Mouse (Mus musculus) ovary, postnatal 10 days (tissue): ENCODE data around the gene Msln.

Source experiments
- DNase-seq: peaks from one replicate; pipeline ENCODE4 v3.0.0; 2022; ENCODE audit warnings: low spot score

The Msln gene

DNA sequence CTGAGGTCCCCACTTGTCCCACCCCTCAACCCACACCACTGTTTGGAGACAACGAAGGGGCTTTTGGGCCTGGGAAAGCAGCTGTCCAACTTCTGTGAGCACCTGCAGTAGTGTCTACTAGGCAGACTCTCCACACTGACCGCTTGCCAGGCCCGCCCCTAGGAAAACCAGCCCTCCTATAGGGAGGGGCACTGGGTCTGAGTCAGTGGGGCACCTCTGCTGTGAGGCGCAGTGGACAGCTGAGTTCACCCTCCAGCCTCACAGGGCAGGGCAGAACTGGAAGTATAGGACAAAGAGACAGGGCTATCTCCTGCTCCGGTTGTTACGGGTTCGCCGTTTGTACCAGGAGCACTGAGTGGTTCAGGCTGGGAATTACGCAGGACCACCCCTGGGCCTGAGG lies at the start of gene Msln:
Msln (minus strand) TSS at position 138 of the 400 bp plus-strand sequence.
- no peak for DNase-seq

DNA sequence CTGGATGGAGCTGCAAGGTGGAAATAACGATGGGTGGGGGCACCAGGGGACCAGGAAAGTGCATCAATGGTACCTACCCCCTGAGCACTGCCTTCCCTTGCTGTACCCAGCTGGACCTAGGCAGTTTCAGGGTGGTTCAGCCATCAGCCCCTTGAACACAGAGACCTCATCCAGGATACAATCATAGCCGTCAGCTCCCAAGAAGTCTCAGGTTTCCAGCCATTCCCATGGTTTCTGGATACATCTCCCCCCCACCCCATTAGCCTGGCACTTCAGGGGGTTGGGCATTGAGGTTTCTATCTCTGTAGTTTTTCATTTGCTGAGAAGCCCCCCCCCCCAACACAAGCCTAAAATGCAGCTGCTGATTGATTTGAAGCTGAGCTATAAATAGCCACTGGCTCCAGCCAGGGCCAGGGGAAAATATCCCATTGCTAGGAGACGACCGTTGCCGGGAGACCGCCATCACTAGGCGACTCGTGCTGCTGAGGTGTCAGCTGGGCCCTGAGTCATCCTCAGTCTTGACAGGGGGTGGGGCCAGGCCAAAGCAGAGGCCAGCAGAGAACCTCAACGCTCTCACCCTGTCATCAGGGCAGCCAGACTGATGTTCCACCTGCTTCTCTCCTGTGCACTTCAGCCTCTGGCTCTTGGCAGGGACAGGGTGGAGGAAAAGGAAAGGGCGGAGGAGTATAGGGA lies 48.8 kb upstream of the Msln start:
- no peak for DNase-seq

DNA sequence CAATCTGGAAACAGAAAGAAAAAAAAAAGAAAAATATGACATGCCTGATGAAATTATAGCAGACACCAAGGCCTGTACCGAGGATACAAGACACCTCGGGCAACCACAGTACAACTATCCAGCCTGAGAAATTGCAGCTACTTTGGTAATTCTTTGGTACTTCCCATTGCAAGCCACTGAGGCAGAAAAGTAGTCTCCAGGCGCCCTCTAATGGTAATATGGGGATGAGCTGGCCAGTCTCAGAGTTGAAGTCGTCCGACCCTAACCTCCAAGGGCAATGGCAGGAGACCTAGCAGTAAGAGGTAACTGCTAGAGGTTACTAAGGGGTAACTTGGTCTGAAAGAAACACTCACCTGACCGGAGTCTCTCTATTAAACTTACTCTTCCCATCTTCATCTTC lies 46.9 kb upstream of the Msln start:
- no peak for DNase-seq

DNA sequence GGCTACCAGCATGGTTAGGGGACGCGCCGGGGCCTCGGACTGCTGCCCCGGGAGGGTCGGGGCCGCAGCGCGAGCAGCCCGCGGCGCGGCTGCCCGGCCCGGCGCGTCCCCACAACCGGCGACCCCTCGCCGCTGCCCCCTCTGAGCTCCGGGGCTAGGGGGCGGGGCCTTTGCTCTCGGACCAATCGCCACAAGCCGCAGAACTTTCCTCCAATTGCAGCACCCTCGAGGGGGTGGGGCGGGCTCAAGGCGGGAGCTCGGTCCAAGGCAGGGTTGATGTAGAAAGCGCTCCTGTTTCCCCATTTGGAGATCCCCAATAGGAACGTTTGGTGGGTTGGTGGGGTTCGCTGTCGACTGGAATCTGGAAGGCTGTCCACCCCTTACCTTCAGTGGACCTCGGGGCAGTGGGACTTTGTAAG lies 42.8 kb upstream of the Msln start, which contains the start of gene Metrn:
Metrn (minus strand) TSS at position 186 of the 419 bp plus-strand sequence.
- peak; percentile 72 for DNase-seq

DNA sequence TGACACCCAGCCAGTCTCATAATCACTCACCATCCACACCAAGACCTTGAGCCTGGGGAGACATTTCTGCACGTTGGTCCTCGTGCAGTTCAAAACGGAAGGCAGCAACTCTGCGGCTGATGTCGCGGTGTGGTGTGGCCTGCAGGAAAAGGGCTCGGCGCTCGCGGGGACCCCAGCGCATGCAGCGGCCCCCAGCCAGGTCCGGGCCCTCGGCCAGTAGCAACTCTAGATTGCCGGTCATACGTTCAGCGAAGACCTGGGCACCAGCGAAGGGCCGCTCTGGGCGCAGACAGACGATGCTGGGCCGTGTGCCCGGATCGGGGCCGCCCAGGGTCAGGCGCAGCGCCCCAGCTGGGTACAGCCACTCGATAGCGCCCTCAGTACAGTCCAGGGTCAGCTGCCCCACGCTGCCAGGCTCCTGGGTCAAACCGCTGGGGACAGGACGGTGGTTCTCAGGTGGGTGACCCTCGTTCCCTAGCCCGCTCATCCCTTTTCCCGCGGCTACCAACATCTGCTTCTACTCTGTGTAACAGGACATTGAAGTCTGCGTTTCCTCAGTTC lies 42.1 kb upstream of the Msln start:
- no peak for DNase-seq

DNA sequence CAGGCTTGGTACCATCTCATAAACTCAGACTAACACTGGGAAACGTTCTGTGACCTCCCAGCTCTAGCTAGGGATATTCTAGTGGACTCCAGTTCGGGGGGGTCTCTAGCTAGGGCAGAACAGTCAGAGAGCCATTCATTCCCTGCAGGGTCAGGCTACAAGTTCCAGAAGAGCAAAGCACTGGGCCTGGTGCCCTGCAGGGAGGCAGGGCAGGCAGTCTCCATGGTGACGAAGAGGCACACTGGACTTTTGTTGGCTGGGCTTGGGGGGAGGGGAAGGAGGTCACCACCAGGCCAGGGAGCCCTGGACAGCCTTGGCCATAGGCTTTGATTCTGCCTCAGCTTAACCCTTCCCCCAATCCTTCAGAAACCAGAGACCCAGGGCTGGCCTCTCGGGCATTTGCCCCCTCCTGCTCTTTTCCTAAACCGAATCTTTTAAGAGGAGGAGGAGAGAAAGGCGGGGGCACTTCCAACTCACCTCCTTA lies 41.5 kb upstream of the Msln start, which contains the start of gene AC134908.4:
AC134908.4 (minus strand) TSS at position 51 of the 484 bp plus-strand sequence.
- no peak for DNase-seq

DNA sequence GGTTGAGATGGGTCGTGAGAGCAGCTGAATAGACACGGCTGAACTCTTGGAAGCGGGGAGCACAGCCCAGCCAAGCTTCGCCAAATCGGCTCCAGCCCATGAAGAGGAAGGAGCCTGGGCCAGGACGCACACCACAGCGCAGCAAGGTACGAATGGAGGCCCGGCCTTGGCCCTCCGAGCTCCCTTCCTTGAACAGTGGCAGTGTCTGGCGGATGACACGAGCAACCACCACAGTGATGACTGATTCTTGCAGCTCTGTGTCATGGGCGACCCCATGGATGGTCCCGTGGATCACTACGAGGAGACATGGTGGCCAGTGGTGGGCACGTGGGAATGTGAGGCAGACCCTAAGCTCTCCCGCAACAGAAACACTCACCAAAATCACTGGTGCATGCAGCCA lies 40.8 kb upstream of the Msln start:
- DNase-seq = no peak

DNA sequence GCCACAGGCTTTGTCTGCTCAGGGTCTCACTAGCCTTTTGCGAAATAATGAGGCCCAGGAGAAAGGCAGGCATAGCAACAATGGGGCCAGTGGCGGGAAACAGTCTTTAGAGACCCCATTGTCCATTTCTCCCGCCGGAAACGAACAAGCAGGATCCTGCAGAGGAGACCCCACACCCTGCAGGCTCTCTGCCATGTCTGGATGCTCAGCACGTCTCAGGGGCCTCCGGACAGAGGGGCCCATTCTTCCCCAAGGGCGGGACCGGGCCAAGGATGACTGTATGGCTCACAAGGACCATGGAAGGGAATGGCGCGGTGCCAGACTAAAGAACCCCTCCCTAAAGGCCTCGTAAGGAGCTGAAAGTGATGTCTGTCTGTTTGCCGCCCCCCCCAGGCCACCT lies 40.0 kb upstream of the Msln start:
- DNase-seq = no peak

DNA sequence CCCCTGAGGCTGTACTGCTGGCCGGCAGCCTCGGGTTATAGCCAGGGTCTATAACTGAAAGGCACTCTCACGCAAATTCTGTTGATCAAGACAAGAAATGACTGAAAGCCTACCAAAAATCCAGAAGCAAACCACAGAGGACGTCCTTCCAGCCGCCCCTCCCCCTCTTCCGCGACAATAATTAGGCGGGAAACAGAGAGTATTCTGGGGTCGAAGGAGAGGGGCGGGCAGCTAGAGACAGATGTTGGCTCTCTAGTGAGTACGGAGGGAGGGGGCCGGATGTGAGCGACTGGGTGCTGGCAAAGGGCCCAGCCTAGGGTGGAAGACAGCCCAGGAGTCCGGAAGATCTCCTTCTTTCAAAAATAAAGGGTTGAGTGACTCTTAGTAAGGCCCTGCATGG lies 38.4 kb upstream of the Msln start, which contains the start of gene Fam173a:
Fam173a (minus strand) TSS at position 287 of the 400 bp plus-strand sequence.
- peak; percentile 62 for DNase-seq

DNA sequence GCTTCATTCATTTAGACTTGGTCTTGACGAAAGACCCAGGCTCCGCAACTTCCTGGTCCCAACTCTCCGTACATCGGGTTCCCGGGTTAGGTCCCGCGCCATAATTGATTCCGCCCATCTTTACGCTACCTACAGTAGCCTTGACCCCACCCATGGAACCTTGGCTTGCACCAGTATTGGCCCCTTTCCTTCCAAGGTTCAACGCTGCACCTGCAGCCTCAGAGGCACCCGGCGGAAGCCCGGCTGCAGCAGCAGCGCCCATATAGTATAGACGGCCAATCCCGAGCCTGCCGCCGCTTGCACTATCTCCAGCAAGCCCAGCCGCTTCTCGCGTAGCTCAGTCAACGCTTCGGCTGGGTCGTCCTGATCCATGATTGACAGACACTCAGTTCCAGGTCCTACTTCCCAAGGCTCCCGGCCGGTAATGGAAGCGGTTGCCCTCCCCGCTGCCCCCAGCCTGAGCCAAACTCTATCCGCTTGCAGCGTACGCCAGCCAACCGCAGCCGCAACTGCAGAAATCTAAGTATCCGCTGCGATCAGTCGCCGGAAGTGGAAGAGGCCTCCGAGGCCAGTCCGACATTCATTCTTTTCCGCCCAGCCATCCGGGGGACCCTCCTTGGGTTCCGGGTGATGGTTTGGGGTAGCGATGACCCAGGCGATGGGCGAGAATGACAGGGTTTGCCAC lies 37.8 kb upstream of the Msln start:
- DNase-seq = peak; percentile 88

DNA sequence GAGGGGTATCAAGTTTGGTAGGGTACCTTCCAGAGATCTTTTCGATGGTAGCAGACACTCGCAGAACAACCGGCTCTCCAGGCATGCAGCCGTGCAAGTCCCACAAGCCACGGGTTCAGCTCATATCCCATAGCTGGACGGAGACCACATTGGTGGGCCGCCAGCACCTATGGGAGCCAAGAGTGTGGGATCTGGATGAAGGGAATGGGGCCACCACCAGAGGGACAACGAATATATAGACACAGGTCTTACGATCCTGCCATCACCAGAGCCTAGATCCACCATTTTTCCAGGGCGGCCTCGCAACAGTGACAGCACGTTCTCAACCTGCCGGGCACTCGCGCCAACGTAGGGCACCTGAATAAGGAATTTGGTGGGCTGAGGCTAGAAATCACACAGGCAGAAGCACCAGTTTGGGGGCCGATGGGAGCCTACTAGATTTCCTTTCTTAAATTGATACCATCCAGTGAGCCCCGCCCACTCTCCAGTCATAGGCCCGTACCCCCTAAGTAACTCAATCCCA lies 37.2 kb upstream of the Msln start:
- DNase-seq = no peak

DNA sequence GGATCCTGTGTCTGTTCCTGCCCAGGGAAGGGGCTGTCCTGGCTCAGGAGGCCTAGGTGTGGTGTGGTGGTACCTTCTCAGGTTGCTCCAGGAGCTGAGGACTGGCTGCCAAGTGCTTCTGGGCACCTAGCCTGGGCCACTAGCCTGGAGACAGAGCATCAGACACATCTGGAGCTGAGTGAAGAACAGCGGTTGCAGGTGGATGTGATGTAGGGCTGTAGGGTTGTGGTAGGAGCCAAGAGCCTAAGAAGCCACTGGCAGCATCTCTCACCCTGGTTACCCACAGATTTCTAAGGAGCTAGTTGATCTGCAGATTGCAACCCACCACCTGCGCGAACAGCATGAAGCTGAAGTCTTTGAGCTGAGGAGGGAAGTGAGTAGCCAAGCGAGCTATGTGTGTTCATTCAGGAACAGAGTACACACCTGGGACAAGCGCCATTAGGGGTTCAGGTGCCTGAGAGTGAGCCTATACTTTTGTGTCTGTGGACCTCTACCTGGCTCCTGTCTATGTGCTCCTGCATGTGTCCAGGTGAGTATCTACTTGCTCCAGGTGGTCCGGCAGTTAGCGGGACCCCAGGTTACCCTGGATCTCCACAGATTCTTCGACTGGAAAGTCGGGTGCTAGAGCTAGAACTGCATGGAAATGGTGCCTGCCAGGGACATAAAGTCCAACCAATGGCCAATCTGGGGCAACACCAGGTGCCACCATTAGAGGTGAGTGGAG lies 32.8 kb upstream of the Msln start:
- DNase-seq = no peak

DNA sequence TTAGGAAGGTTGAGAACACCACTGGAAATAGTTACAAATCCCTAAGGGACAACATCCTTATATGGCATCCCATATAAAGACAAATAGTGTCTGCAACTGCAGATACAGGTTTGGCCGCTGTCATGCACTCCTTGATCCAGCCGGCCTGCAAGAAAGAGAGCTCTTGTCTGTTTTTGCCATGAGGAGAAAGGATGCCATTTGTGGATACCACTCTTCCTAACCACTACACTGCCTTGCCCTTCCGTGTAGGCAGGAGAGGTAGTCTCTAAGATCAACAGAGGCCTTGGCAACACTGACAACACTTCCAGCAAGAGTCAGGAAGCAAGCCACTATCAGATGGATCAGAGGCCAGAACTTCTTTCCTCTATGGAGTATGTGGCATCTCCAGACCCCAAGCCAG lies 32.1 kb upstream of the Msln start, which contains the start of gene Ccdc78:
Ccdc78 (plus strand) TSS at position 301 of the 400 bp plus-strand sequence.
- no peak for DNase-seq

DNA sequence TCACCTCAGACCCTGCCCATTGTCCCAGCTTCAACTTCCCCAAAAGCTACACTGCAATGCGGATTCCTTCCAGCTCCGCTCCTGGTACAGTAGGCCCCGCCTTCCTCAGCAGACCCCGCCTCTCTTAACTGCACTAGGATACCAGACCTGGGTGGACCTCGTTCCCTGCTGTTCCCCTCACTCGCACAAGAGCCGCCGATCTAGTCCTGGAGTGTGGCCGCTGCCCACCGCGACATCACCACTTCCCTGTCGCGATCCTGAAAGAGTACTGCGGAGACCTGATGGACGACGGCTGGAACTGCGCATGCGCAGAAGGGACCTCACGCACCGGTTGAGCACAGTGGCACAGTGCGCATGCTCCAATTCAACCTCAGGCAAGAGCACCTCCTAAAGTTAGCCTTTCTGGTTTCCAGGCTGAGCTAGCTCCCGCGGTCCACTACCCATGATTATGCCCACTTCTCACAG lies 31.1 kb upstream of the Msln start, which contains the start of gene Haghl:
Haghl (minus strand) TSS at position 393 of the 465 bp plus-strand sequence.
- peak; percentile 91 for DNase-seq

DNA sequence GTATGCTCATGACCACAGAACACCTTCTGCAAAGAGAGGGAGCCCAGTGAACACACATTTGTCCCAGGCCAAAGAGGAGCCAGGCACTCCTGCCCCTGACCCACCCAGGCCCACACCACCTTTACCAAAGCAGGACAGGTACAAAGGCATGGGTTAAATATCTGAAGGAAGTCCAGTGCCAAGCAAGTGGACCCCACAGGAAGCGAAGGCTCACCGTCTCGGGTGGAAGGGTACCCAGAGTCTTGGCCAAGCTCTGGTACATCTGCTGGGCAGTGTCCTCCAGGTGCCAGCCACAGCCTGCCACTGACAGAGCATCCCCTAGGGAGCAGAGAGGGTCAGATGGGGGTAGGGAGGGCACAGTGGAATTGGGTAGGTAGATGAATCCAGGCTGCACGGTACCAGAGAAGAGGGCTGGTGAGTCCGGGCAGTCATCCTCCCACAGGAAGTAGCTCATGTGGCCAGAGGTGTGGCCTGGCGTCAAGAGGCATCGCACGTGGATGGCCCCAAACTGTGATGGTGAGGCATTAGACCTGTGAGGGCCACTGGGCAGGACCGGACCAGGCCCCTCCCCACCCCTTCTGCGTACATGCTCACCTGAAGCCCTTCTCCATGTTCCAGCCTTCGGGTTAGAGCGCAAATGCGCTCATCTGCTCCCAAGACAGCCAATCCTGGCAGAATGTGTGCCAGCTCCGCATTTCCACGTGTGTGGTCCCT lies 29.8 kb upstream of the Msln start:
- DNase-seq = no peak

DNA sequence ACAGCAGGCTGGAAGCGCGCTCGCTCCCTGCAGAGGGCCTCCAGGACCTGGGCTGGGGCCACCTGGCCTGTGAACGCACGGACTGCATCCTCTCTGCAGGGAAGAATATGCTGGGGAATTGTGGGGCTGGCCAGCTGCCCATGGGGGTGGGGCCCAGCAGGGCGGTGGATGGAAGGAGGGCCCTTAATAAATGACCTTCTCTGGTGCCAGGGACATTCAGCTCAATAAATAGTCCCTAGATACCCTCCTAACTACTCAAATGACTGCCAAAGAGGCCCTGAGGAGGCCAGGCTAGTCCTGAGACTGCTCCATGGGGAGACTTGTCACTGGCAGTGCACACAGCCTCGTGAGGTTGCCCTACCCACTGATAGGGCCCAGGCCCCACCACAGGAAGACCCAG lies 28.9 kb upstream of the Msln start:
- no peak for DNase-seq

DNA sequence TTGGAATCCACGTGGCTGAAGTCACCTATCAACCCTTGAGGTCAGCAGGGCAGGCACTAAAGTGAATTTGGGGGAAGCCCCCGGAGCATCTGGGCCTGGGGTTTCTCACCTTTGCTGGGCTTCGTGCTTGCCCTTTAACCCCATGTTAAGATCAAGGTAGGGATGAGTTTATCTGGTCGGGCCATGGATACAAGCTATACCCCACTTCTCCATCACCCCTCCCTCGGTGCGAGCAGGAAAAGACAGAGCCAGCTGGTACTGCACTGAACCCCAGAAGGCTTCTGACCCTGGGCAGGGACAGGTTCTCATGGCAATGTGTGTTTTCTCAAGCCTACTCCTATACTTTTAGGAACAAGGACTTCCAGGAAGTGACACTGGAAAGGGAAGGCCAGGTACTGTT lies 27.2 kb upstream of the Msln start:
- DNase-seq = no peak

DNA sequence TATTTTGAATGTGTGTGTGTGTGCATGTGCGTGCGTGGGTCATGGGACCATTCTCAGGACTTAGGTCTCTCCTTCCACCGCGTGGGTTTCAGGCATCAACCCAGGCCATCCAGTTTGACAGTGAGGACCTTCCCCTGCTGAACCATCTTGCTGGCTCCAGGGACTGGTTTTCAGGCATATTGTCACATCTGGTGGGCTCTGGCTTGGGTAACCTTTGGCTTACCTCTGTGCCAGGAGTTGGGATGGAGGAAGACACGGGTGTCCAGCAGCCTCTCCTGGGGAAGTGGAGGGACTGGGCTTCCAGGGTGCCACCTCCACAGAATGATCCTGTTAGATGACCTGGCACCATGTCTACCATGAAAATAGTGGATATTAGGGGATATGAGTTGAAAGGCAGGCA lies 23.8 kb upstream of the Msln start:
- no peak for DNase-seq

DNA sequence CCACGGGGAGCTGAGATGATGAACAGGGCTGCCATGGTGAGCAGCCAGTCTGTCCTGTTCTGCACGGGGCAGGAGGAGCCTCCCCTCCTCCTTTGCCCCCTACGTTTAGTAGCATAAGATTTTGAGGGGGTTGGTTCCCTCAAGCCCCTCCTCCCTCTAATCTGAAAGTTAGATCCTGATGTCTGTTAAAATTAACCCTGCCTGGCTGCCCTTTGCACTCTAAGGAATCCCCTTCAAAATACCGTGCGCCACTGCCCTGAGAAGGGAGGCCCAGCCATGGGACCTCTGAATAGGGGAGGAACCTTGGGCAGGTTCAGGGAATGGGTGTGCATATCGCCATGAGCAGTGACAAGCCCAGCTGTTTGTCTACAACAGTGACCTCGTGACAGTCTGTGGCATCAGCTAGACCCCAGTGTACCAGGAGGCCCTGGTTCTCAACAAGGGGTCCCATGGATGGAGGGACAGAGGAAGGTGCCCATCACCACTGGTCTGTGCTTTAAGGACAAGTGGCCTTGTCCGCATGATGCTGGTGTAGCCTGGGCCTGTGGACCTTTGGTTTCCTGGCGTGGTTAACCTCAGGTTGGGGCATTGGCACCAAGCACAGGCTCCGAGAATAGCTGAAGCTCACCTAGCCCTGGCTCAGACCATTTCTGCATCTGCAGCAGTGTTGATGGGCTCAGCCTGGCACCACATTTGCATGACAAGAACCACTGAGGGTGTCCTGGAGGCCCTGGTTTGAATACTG lies 21.3 kb upstream of the Msln start:
- DNase-seq = no peak

DNA sequence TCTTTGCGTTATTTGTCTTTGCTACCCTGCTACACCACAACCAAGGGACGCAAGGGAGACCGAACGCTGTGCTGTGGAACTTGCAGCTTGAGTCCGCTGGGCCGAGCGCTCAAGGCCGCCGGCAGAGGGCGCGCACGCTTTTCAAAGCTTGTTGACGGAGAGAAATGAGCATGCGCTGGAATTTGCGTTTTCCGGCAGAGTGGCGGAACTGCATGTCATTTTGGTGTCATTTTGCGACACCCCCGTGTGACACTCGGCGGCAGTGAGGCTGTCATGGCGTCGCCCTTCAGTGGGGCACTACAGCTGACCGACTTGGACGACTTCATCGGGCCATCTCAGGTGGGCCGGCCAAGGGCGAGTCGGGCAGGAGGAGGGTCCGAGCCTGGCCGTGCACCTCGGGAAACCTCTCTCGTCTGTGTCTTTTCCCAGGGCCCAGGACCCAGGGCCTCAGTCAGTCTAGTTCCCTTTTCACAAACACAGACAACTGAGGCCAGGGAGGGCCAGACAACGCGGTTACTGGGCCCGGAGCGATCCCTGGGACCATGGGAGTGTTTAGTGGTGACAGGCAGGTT lies 19.5 kb upstream of the Msln start, which contains the start of gene Narfl:
Narfl (plus strand) TSS at position 228 of the 572 bp plus-strand sequence.
- peak; percentile 95 for DNase-seq
